Comparison of ENCODE assay signal across 8 mouse cellular contexts in the genomic region with DNA sequence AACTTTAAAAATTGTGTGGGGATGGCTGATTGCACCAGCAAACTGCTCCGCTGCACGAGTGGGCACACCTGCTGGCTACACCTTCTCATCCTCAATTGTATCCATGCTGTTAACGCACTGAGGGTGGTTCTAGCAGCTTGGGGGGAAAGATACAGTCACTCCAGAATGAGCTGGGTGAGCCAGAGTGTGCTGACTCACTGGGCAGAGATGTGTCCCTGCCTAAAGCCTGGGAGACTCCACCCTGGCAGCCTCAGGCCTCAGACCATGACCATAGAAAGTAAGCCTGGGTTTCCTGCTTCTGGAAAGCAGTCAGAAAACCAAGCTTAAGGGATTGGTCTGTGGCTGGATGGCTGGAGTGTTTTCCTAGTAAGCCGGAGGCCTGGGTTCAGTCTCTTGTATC. TPM values are rescaled to one million over a fixed set of nuclear protein-coding genes. Genes with fewer than 3 reads are reported as not detected.
DNase-seq lines count a peak whose midpoint lies in the region; ATAC-seq and TF ChIP-seq lines count a peak whose summit lies in the region.

No protein-coding gene starts in this region.

- H3K27ac ChIP-seq in forebrain, embryonic 11.5 days (ENCODE audit: low read depth, low read length), result peak overlapping the region; percentile 37
- no peak overlapping the region for H3K27ac ChIP-seq in forebrain, postnatal 0 days (ENCODE audit: low read depth, low read length)
- peak overlapping the region; percentile 89 for H3K27ac ChIP-seq in heart, embryonic 16.5 days (ENCODE audit: low read length)
- H3K27ac ChIP-seq in midbrain, postnatal 0 days (ENCODE audit: low read depth, low read length), result 0 out of 2 replicates have a peak overlapping the region, but pooled peaks have one; percentile 3

- no peaks in the 10 kb centered on the region for H3K9me3 ChIP-seq in forebrain, embryonic 11.5 days (ENCODE audit: control insufficient read depth, low read length)
- H3K9me3 ChIP-seq in forebrain, postnatal 0 days (ENCODE audit: low read length), result no peaks in the 10 kb centered on the region
- no peaks in the 10 kb centered on the region for H3K9me3 ChIP-seq in heart, embryonic 16.5 days (replicated peaks; ENCODE audit: control insufficient read depth, low read length)
- H3K9me3 ChIP-seq in midbrain, postnatal 0 days (ENCODE audit: low read length), result no peaks in the 10 kb centered on the region

- DNase-seq in forebrain, embryonic 11.5 days (ENCODE audit: low spot score), result no peak
- no peak for DNase-seq in forebrain, postnatal 0 days
- peak; percentile 84 for DNase-seq in c-Kit-positive CD71-positive TER-119-positive erythroid progenitor cells, embryonic 14.5 days (ENCODE audit: low spot score)
- peak; percentile 91 for DNase-seq in liver
- no peak for DNase-seq in midbrain, postnatal 0 days (ENCODE audit: low spot score)
- no peak for DNase-seq in left cerebral cortex, postnatal 4 days

- intact Hi-C loops in left cerebral cortex, postnatal 4 days (cut with DNase I), result no loop called here

- no peak for TF ChIP-seq CTCF in forebrain, postnatal 0 days (IDR thresholded peaks at IDR 0.05; ENCODE audit: low read depth)
- TF ChIP-seq CTCF in midbrain, postnatal 0 days (IDR thresholded peaks at IDR 0.05), result no peak

- no peak overlapping the region for H3K4me2 ChIP-seq in forebrain, embryonic 11.5 days (ENCODE audit: low read depth, low read length, severe bottlenecking)
- no peak overlapping the region for H3K4me2 ChIP-seq in forebrain, postnatal 0 days (ENCODE audit: low read depth)
- H3K4me2 ChIP-seq in heart, embryonic 16.5 days (ENCODE audit: low read depth, low read length), result no peak overlapping the region
- H3K4me2 ChIP-seq in midbrain, postnatal 0 days (ENCODE audit: low read depth, low read length, poor library complexity, severe bottlenecking), result no peak overlapping the region

- WGBS in forebrain, embryonic 11.5 days, result 51% methylated on average over 4 of the region's 4 CpGs
- WGBS in forebrain, postnatal 0 days, result 54% methylated on average over 4 of the region's 4 CpGs
- 40% methylated on average over 4 of the region's 4 CpGs for WGBS in heart, embryonic 16.5 days
- 43% methylated on average over 4 of the region's 4 CpGs for WGBS in midbrain, postnatal 0 days

- H3K27me3 ChIP-seq in forebrain, embryonic 11.5 days (ENCODE audit: control insufficient read depth, insufficient read depth, low read length), result no peaks in the 10 kb centered on the region
- no peaks in the 10 kb centered on the region for H3K27me3 ChIP-seq in forebrain, postnatal 0 days (ENCODE audit: insufficient read depth, low read length)
- no peaks in the 10 kb centered on the region for H3K27me3 ChIP-seq in heart, embryonic 16.5 days (ENCODE audit: control insufficient read depth, insufficient read depth, low read length)
- no peaks in the 10 kb centered on the region for H3K27me3 ChIP-seq in midbrain, postnatal 0 days (ENCODE audit: insufficient read depth, low read length)

- ATAC-seq in forebrain, embryonic 11.5 days (replicated peaks; ENCODE audit: low FRiP score), result peak; percentile 39
- ATAC-seq in forebrain, postnatal 0 days, result no peak
- ATAC-seq in heart, embryonic 16.5 days (replicated peaks; ENCODE audit: extremely low read depth, insufficient read depth, low FRiP score), result peak; percentile 31; the same call in 1 of the 2 replicates
- ATAC-seq in midbrain, postnatal 0 days (ENCODE audit: low FRiP score), result no peak
- ATAC-seq in monocyte, adult 5-6 weeks (replicated peaks; ENCODE audit: insufficient number of reproducible peaks, low FRiP score, low TSS enrichment, poor library complexity, severe bottlenecking), result no peak

- H3K4me3 ChIP-seq in forebrain, embryonic 11.5 days (ENCODE audit: low read depth, low read length), result no peak overlapping the region
- H3K4me3 ChIP-seq in forebrain, postnatal 0 days (ENCODE audit: low read depth, low read length), result no peak overlapping the region
- H3K4me3 ChIP-seq in heart, embryonic 16.5 days (ENCODE audit: low read length), result no peak overlapping the region
- H3K4me3 ChIP-seq in midbrain, postnatal 0 days (ENCODE audit: low read depth, low read length), result no peak overlapping the region

- H3K36me3 ChIP-seq in forebrain, embryonic 11.5 days (ENCODE audit: control insufficient read depth, insufficient read depth, low read length), result no peaks in the 10 kb centered on the region
- no peaks in the 10 kb centered on the region; the same call in 1 of the 2 replicates for H3K36me3 ChIP-seq in forebrain, postnatal 0 days (ENCODE audit: insufficient read depth)
- no peaks in the 10 kb centered on the region for H3K36me3 ChIP-seq in heart, embryonic 16.5 days (ENCODE audit: control insufficient read depth, insufficient read depth)
- H3K36me3 ChIP-seq in midbrain, postnatal 0 days (ENCODE audit: insufficient read depth, low read length), result no peaks in the 10 kb centered on the region

- no peak overlapping the region for H3K9ac ChIP-seq in forebrain, embryonic 11.5 days (ENCODE audit: low read length)
- H3K9ac ChIP-seq in forebrain, postnatal 0 days, result no peak overlapping the region
- H3K9ac ChIP-seq in heart, embryonic 16.5 days (ENCODE audit: low read length), result peak overlapping the region; percentile 51
- H3K9ac ChIP-seq in midbrain, postnatal 0 days (replicated peaks; ENCODE audit: low read length, poor library complexity, severe bottlenecking), result no peak overlapping the region

- peaks cover 9% of the 10 kb centered on the region; the same call in 1 of the 2 replicates for H3K4me1 ChIP-seq in forebrain, embryonic 11.5 days (replicated peaks; ENCODE audit: control insufficient read depth, insufficient read depth, low read length)
- H3K4me1 ChIP-seq in forebrain, postnatal 0 days (ENCODE audit: insufficient read depth), result 0 out of 2 replicates have a peak, but pooled peaks cover 4% of the 10 kb centered on the region
- peaks cover 75% of the 10 kb centered on the region for H3K4me1 ChIP-seq in heart, embryonic 16.5 days (ENCODE audit: control insufficient read depth, insufficient read depth, low read length)
- peaks cover 2% of the 10 kb centered on the region; the same call in 1 of the 2 replicates for H3K4me1 ChIP-seq in midbrain, postnatal 0 days (ENCODE audit: insufficient read depth, low read length)

RNA-seq across cellular contexts. Expression of gene Eef2k, which starts 23.2 kb away (rescaled TPM):
- polyA plus RNA-seq in forebrain, embryonic 11.5 days (2014; fragmentation: Nextera tagmentation; extraction: Ambion mirVana), result 10.0 and 12.7 TPM in 2 replicates
- total RNA-seq in forebrain, postnatal 0 days (2014; rRNA removed), result 53.8 and 56.4 TPM in 2 replicates
- polyA plus RNA-seq in forebrain, postnatal 0 days (2015; fragmentation: Nextera tagmentation; extraction: Ambion mirVana), result 31.6 and 35.4 TPM in 2 replicates
- 35.8 and 42.5 TPM in 2 replicates for polyA plus RNA-seq in heart, embryonic 16.5 days (2015; fragmentation: Nextera tagmentation; extraction: Ambion mirVana)
- 29.4 and 42.0 TPM in 2 replicates for total RNA-seq in midbrain, postnatal 0 days (2014; rRNA removed)
- 30.7 and 31.1 TPM in 2 replicates for polyA plus RNA-seq in midbrain, postnatal 0 days (2015; fragmentation: Nextera tagmentation; extraction: Ambion mirVana)
- 33.4 to 56.9 TPM (median 45.7 TPM) in 3 replicates for total RNA-seq in monocyte, adult 5-6 weeks (2017)
- 10 to 100 TPM; 74.3 to 74.6 TPM for total RNA-seq in left cerebral cortex, postnatal 4 days (2021)

RNA-seq across cellular contexts. Expression of gene Polr3e, which starts 51.7 kb away (rescaled TPM):
- polyA plus RNA-seq in forebrain, embryonic 11.5 days (2014; fragmentation: Nextera tagmentation; extraction: Ambion mirVana), result 27.1 and 29.1 TPM in 2 replicates
- total RNA-seq in forebrain, postnatal 0 days (2014; rRNA removed), result 28.3 and 31.2 TPM in 2 replicates
- 18.1 and 20.9 TPM in 2 replicates for polyA plus RNA-seq in forebrain, postnatal 0 days (2015; fragmentation: Nextera tagmentation; extraction: Ambion mirVana)
- polyA plus RNA-seq in heart, embryonic 16.5 days (2015; fragmentation: Nextera tagmentation; extraction: Ambion mirVana), result 21.4 and 22.1 TPM in 2 replicates
- 29.4 and 30.6 TPM in 2 replicates for total RNA-seq in midbrain, postnatal 0 days (2014; rRNA removed)
- 18.6 and 20.4 TPM in 2 replicates for polyA plus RNA-seq in midbrain, postnatal 0 days (2015; fragmentation: Nextera tagmentation; extraction: Ambion mirVana)
- total RNA-seq in monocyte, adult 5-6 weeks (2017), result 12.7 to 15.4 TPM (median 14.8 TPM) in 3 replicates
- 10 to 100 TPM; 37.9 to 38.1 TPM for total RNA-seq in left cerebral cortex, postnatal 4 days (2021)

RNA-seq across cellular contexts. Expression of gene Gm5737, which starts 53.7 kb away (rescaled TPM):
- not detected in 2 replicates for polyA plus RNA-seq in forebrain, embryonic 11.5 days (2014; fragmentation: Nextera tagmentation; extraction: Ambion mirVana)
- not detected in 2 replicates for total RNA-seq in forebrain, postnatal 0 days (2014; rRNA removed)
- 0.16 TPM in 1 of 2 replicates, not detected in the other for polyA plus RNA-seq in forebrain, postnatal 0 days (2015; fragmentation: Nextera tagmentation; extraction: Ambion mirVana)
- polyA plus RNA-seq in heart, embryonic 16.5 days (2015; fragmentation: Nextera tagmentation; extraction: Ambion mirVana), result not detected in 2 replicates
- not detected in 2 replicates for total RNA-seq in midbrain, postnatal 0 days (2014; rRNA removed)
- 0.22 TPM in 1 of 2 replicates, not detected in the other for polyA plus RNA-seq in midbrain, postnatal 0 days (2015; fragmentation: Nextera tagmentation; extraction: Ambion mirVana)
- total RNA-seq in monocyte, adult 5-6 weeks (2017), result not detected in 3 replicates
- under 1 TPM; 0.28 to 0.40 TPM for total RNA-seq in left cerebral cortex, postnatal 4 days (2021)

Comparison
In these comparisons a context has a peak if more than half of its experiments do, and no peak if none do; other contexts are left out.
1. ATAC-seq: peak in forebrain, embryonic 11.5 days (single experiment) and heart, embryonic 16.5 days (single experiment); none in forebrain, postnatal 0 days (single experiment), midbrain, postnatal 0 days (single experiment) and monocyte, adult 5-6 weeks (single experiment).
2. DNase-seq: peak in c-Kit-positive CD71-positive TER-119-positive erythroid progenitor cells, embryonic 14.5 days (single experiment) and liver (single experiment); none in forebrain, embryonic 11.5 days (single experiment), forebrain, postnatal 0 days (single experiment), midbrain, postnatal 0 days (single experiment) and left cerebral cortex, postnatal 4 days (single experiment).